Mouse (Mus musculus) bone marrow macrophage, adult 2 months (primary cell): ENCODE data around the gene Ndc1.

Source experiments
- CTCF ChIP-seq: IDR thresholded peaks from 2 replicates; pipeline ENCODE4 v1.5.1; 2012; ENCODE audit warnings: low read depth, mild to moderate bottlenecking, low read length, moderate library complexity
- POLR2A ChIP-seq: IDR thresholded peaks from 2 replicates; pipeline ENCODE4 v1.6.1; 2012; ENCODE audit warnings: mild to moderate bottlenecking, low read depth, low read length, borderline replicate concordance

DNA sequence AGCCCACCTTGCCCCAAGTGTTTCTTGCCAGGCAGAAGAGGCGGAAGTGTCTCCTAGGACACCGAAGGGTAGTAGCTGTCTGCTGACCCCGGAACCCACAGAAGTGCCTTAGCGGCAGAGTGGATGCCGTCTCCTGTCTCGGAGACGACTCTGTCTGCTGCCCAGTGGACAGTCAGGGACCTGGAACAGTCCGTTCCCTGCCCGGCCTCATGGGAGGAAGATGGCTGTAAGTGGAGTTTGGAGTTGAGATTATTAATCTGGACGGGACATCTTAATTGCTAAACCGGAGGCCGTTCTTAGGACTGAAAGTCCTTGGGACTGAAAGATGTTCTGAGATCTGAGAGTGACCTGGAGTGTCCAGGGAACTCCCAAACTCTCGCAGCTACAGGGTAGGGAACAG, 81.9 kb downstream of the Ndc1 start:
- TF ChIP-seq CTCF, result no peak
- no peak for TF ChIP-seq POLR2A
